20 mouse cellular contexts compared by ENCODE assay signal in the genomic region with DNA sequence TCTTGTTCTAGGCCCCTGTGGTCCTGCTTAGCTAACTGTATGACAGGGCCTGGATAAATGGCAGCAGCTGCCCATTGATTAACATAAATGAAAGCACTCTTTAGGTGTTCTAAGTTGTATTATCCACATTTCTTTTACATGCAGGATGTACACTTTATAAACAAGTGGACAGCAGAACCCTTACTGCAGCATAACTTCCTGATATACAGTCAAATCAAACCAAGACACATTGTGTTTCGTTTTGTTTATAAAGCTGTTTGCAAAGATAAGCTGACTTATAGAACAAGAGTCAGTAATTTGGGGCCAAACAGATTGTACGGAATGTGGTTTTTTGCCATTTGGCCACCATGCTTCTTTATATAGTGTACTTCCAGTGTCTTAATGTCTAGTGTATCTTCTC. TPM values are rescaled to one million over a fixed set of nuclear protein-coding genes. Genes with fewer than 3 reads are reported as not detected.
"Had no signal": no experiment of that assay in that cellular context is flagged by ENCODE, and none has a peak within 500 bp of the region (broad histone marks: within the 10 kb centered on the region; RNA-seq: fewer than 3 reads in every experiment).

No protein-coding gene starts in this region.

- ATAC-seq: intestine, embryonic 16.5 days; midbrain, embryonic 16.5 days had no signal

- H3K27ac ChIP-seq: kidney, embryonic 15.5 days; limb, embryonic 13.5 days; liver, embryonic 13.5 days; lung, embryonic 15.5 days; midbrain, embryonic 12.5 days; neural tube, embryonic 13.5 days; stomach, embryonic 15.5 days had no signal

- H3K4me2 ChIP-seq: kidney, embryonic 15.5 days; limb, embryonic 13.5 days; liver, embryonic 13.5 days; lung, embryonic 15.5 days; midbrain, embryonic 12.5 days; neural tube, embryonic 13.5 days; stomach, embryonic 15.5 days had no signal

- DNase-seq: kidney, adult 2 months; kidney, postnatal 14 days; left cerebral cortex, postnatal 4 days; liver, embryonic 13.5 days; lung, postnatal 4 days; retina, postnatal 1 day; right cerebral cortex, postnatal 4 days; spleen, adult 18-20 months; thymus, adult 2 months; thymus, postnatal 25 days had no signal

- H3K4me3 ChIP-seq: kidney, embryonic 15.5 days; limb, embryonic 13.5 days; liver, embryonic 13.5 days; lung, embryonic 15.5 days; megakaryocyte, embryonic 14.5 days; midbrain, embryonic 12.5 days; neural tube, embryonic 13.5 days; stomach, embryonic 15.5 days had no signal

- H3K9me3 ChIP-seq: kidney, embryonic 15.5 days; limb, embryonic 13.5 days; liver, embryonic 13.5 days; lung, embryonic 15.5 days; megakaryocyte, embryonic 14.5 days; midbrain, embryonic 12.5 days; neural tube, embryonic 13.5 days; stomach, embryonic 15.5 days had no signal

- H3K27me3 ChIP-seq: kidney, embryonic 15.5 days; limb, embryonic 13.5 days; liver, embryonic 13.5 days; lung, embryonic 15.5 days; megakaryocyte, embryonic 14.5 days; midbrain, embryonic 12.5 days; neural tube, embryonic 13.5 days; stomach, embryonic 15.5 days had no signal

- H3K9ac ChIP-seq: kidney, embryonic 15.5 days; limb, embryonic 13.5 days; liver, embryonic 13.5 days; lung, embryonic 15.5 days; midbrain, embryonic 12.5 days; neural tube, embryonic 13.5 days; stomach, embryonic 15.5 days had no signal

- H3K36me3 ChIP-seq: kidney, embryonic 15.5 days; limb, embryonic 13.5 days; liver, embryonic 13.5 days; lung, embryonic 15.5 days; midbrain, embryonic 12.5 days; neural tube, embryonic 13.5 days; stomach, embryonic 15.5 days had no signal

- H3K4me1 ChIP-seq: kidney, embryonic 15.5 days; limb, embryonic 13.5 days; liver, embryonic 13.5 days; lung, embryonic 15.5 days; midbrain, embryonic 12.5 days; neural tube, embryonic 13.5 days; stomach, embryonic 15.5 days had no signal

RNA-seq across cellular contexts. Expression of gene Arx, which starts 33.7 kb away (rescaled TPM):
- polyA plus RNA-seq: kidney, adult 2 months; lung, embryonic 15.5 days; thymus, adult 2 months; urinary bladder, adult 2 months had no signal
